Mouse (Mus musculus): ENCODE results near the gene Dguok.

GRCm38 (mm10) chr6:83440197-83440509, 66.6 kb downstream of the Dguok start:
- TF ChIP-seq CTCF (IDR thresholded peaks at IDR 0.05; ENCODE audit: borderline replicate concordance, extremely low read depth, insufficient read depth, insufficient read length) (no peak), POLR2A (IDR thresholded peaks at IDR 0.05; ENCODE audit: borderline replicate concordance, extremely low read depth, insufficient read depth, insufficient read length, poor library complexity, severe bottlenecking) (no peak)
